Mouse (Mus musculus): Measurements from ENCODE around the gene Arl9. TPM values are rescaled to one million over a fixed set of nuclear protein-coding genes. Genes with fewer than 3 reads are reported as not detected.
"Not testable (repeated sequence)": the region's sequence is repeated elsewhere in the genome, so short reads cannot be mapped to it uniquely, and the experiment has no call there.

Gene Arl9
- 0.44 TPM in 1 of 2 replicates, not detected in the other for polyA plus RNA-seq (2015; fragmentation: Nextera tagmentation; extraction: Ambion mirVana)

DNA sequence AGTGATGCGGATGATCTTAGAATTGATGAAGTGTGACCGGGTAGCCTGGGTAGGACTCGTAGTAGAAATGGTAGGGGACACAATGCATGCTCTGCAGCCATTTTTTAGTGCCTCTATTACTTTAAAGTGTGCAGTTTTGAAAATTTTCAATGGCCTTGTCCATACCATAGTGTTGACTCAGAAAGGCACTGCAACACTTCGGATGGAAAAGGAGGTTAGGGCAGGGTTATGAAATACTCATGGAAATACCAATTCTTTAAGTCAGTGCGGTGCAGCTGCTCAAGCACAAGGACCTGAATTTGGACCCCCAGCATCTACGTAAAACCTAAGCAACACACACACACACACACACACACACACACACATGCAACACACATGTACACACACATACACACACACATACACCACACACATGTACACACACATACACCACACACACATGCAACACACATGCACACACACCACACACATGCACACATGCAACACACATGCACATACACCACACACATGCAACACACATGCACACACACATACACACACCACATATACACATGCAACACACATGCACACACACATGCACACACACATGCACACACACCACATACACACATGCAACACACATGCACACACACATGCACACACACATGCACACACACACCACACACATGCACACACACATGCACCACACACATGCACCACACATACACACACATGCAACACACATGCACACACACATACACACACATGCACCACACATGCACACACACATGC lies at the start of gene Arl9:
Arl9 (plus strand) TSS at position 5 of the 771 bp plus-strand sequence.
- Histone ChIP-seq H3K4me2 (ENCODE audit: low read length) (no peak within 1 kb of the TSS), H3K27ac (ENCODE audit: low read length) (no peak within 1 kb of the TSS), H3K9me3 (replicated peaks; ENCODE audit: control insufficient read depth, low read length, poor library complexity, severe bottlenecking) (no peaks in the 10 kb centered on the region), H3K27me3 (ENCODE audit: control insufficient read depth, insufficient read depth, low read depth, low read length) (no peaks in the 10 kb centered on the region), H3K4me1 (ENCODE audit: control insufficient read depth, insufficient read depth, low read length) (no peaks in the 10 kb centered on the region), H3K36me3 (ENCODE audit: control insufficient read depth, insufficient read depth, low read length) (peaks cover 4% of the 10 kb centered on the region), H3K9ac (ENCODE audit: low read depth, low read length) (no peak within 1 kb of the TSS), H3K4me3 (ENCODE audit: low read depth, low read length) (no peak within 1 kb of the TSS)
- no peak for ATAC-seq
- WGBS: 94% methylated on average over 6 of the region's 6 CpGs

- Histone ChIP-seq H3K4me1 (ENCODE audit: control insufficient read depth, insufficient read depth, low read length) (peaks cover 19% of the 10 kb centered on the region), H3K27ac (ENCODE audit: low read length) (no peak overlapping the region), H3K27me3 (ENCODE audit: control insufficient read depth, insufficient read depth, low read depth, low read length) (no peaks in the 10 kb centered on the region), H3K4me2 (ENCODE audit: low read length) (no peak overlapping the region), H3K36me3 (ENCODE audit: control insufficient read depth, insufficient read depth, low read length) (peaks cover 26% of the 10 kb centered on the region), H3K9me3 (replicated peaks; ENCODE audit: control insufficient read depth, low read length, poor library complexity, severe bottlenecking) (no peaks in the 10 kb centered on the region), H3K9ac (ENCODE audit: low read depth, low read length) (no peak overlapping the region), H3K4me3 (ENCODE audit: low read depth, low read length) (no peak overlapping the region)
- WGBS: 87% methylated on average over 6 of the region's 6 CpGs
- ATAC-seq: no peak
Measured at GRCm38 (mm10) chr5:76954271-76954900, 49.5 kb upstream of the Arl9 start.

DNA sequence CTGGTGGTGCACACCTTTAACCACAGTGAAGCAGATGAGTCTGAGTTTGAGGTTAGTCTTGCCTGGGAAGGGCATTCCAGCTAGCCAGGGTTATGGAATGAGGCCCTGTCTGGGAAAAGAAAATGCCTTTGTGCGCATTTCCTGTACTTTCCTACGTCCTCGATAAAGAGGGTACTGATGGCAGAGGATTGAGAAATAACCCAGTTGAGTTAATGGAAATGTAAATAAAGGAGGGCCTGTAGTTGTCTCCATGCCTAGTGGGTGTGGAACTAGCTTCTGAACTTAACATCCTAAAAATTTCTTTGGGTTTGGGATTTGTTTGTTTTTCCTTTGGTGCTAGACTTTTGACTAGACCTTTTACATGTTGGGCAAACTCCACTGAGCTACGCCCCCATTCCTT lies 48.4 kb upstream of the Arl9 start:
- Histone ChIP-seq H3K9me3 (replicated peaks; ENCODE audit: control insufficient read depth, low read length, poor library complexity, severe bottlenecking) (no peaks in the 10 kb centered on the region), H3K27ac (ENCODE audit: low read length) (no peak overlapping the region), H3K36me3 (ENCODE audit: control insufficient read depth, insufficient read depth, low read length) (peaks cover 26% of the 10 kb centered on the region), H3K4me2 (ENCODE audit: low read length) (no peak overlapping the region), H3K9ac (ENCODE audit: low read depth, low read length) (no peak overlapping the region), H3K27me3 (ENCODE audit: control insufficient read depth, insufficient read depth, low read depth, low read length) (no peaks in the 10 kb centered on the region), H3K4me3 (ENCODE audit: low read depth, low read length) (no peak overlapping the region), H3K4me1 (ENCODE audit: control insufficient read depth, insufficient read depth, low read length) (peaks cover 10% of the 10 kb centered on the region)
- ATAC-seq: no peak
- WGBS: 92% methylated on average over 4 of the region's 4 CpGs

GRCm38 (mm10) chr5:76957954-76958353 lies 45.9 kb upstream of the Arl9 start:
- peaks cover 29% of the 10 kb centered on the region for H3K36me3 ChIP-seq (ENCODE audit: control insufficient read depth, insufficient read depth, low read length)
- H3K9ac ChIP-seq (ENCODE audit: low read depth, low read length): no peak overlapping the region
- no peak for ATAC-seq
- no peak overlapping the region for H3K4me2 ChIP-seq (ENCODE audit: low read length)
- H3K27ac ChIP-seq (ENCODE audit: low read length): no peak overlapping the region
- no peaks in the 10 kb centered on the region for H3K9me3 ChIP-seq (replicated peaks; ENCODE audit: control insufficient read depth, low read length, poor library complexity, severe bottlenecking)
- no peak overlapping the region for H3K4me3 ChIP-seq (ENCODE audit: low read depth, low read length)
- 94% methylated on average over 1 of the region's 1 CpGs for WGBS
- no peaks in the 10 kb centered on the region for H3K27me3 ChIP-seq (ENCODE audit: control insufficient read depth, insufficient read depth, low read depth, low read length)
- H3K4me1 ChIP-seq (ENCODE audit: control insufficient read depth, insufficient read depth, low read length): no peaks in the 10 kb centered on the region; the same call in none of the 2 replicates

- no peaks in the 10 kb centered on the region for H3K9me3 ChIP-seq (replicated peaks; ENCODE audit: control insufficient read depth, low read length, poor library complexity, severe bottlenecking)
- no peaks in the 10 kb centered on the region for H3K4me1 ChIP-seq (ENCODE audit: control insufficient read depth, insufficient read depth, low read length)
- no peak overlapping the region for H3K4me3 ChIP-seq (ENCODE audit: low read depth, low read length)
- no peak overlapping the region for H3K9ac ChIP-seq (ENCODE audit: low read depth, low read length)
- H3K4me2 ChIP-seq (ENCODE audit: low read length): no peak overlapping the region
- no peak overlapping the region for H3K27ac ChIP-seq (ENCODE audit: low read length)
- WGBS: 89% methylated on average over 5 of the region's 5 CpGs
- no peak for ATAC-seq
- peaks cover 33% of the 10 kb centered on the region for H3K36me3 ChIP-seq (ENCODE audit: control insufficient read depth, insufficient read depth, low read length)
- H3K27me3 ChIP-seq (ENCODE audit: control insufficient read depth, insufficient read depth, low read depth, low read length): no peaks in the 10 kb centered on the region
Measured at GRCm38 (mm10) chr5:76959587-76959986, 44.3 kb upstream of the Arl9 start.

GRCm38 (mm10) chr5:76962545-76962944 lies 41.3 kb upstream of the Arl9 start:
- H3K4me3 ChIP-seq (ENCODE audit: low read depth, low read length): no peak overlapping the region
- no peaks in the 10 kb centered on the region for H3K9me3 ChIP-seq (replicated peaks; ENCODE audit: control insufficient read depth, low read length, poor library complexity, severe bottlenecking)
- no peak for ATAC-seq
- 83% methylated on average over 11 of the region's 11 CpGs for WGBS
- no peak overlapping the region for H3K27ac ChIP-seq (ENCODE audit: low read length)
- H3K27me3 ChIP-seq (ENCODE audit: control insufficient read depth, insufficient read depth, low read depth, low read length): no peaks in the 10 kb centered on the region
- H3K9ac ChIP-seq (ENCODE audit: low read depth, low read length): no peak overlapping the region
- H3K4me1 ChIP-seq (ENCODE audit: control insufficient read depth, insufficient read depth, low read length): no peaks in the 10 kb centered on the region
- H3K4me2 ChIP-seq (ENCODE audit: low read length): no peak overlapping the region
- H3K36me3 ChIP-seq (ENCODE audit: control insufficient read depth, insufficient read depth, low read length): peaks cover 27% of the 10 kb centered on the region

- no peak for ATAC-seq
- no peaks in the 10 kb centered on the region for H3K27me3 ChIP-seq (ENCODE audit: control insufficient read depth, insufficient read depth, low read depth, low read length)
- 0 out of 2 replicates have a peak overlapping the region, but pooled peaks have one; percentile 25 for H3K9ac ChIP-seq (ENCODE audit: low read depth, low read length)
- H3K36me3 ChIP-seq (ENCODE audit: control insufficient read depth, insufficient read depth, low read length): peaks cover 16% of the 10 kb centered on the region
- WGBS: 95% methylated on average over 3 of the region's 3 CpGs
- H3K27ac ChIP-seq (ENCODE audit: low read length): no peak overlapping the region
- H3K4me1 ChIP-seq (ENCODE audit: control insufficient read depth, insufficient read depth, low read length): no peaks in the 10 kb centered on the region
- no peaks in the 10 kb centered on the region for H3K9me3 ChIP-seq (replicated peaks; ENCODE audit: control insufficient read depth, low read length, poor library complexity, severe bottlenecking)
- H3K4me2 ChIP-seq (ENCODE audit: low read length): no peak overlapping the region
- no peak overlapping the region for H3K4me3 ChIP-seq (ENCODE audit: low read depth, low read length)
Measured at GRCm38 (mm10) chr5:76964651-76965050, 39.2 kb upstream of the Arl9 start.

- no peaks in the 10 kb centered on the region for H3K27me3 ChIP-seq (ENCODE audit: control insufficient read depth, insufficient read depth, low read depth, low read length)
- peaks cover 11% of the 10 kb centered on the region for H3K36me3 ChIP-seq (ENCODE audit: control insufficient read depth, insufficient read depth, low read length)
- no peak overlapping the region for H3K4me3 ChIP-seq (ENCODE audit: low read depth, low read length)
- WGBS: 82% methylated on average over 5 of the region's 5 CpGs
- peaks cover 9% of the 10 kb centered on the region for H3K4me1 ChIP-seq (ENCODE audit: control insufficient read depth, insufficient read depth, low read length)
- no peak overlapping the region for H3K4me2 ChIP-seq (ENCODE audit: low read length)
- no peak overlapping the region for H3K27ac ChIP-seq (ENCODE audit: low read length)
- ATAC-seq: no peak
- no peaks in the 10 kb centered on the region for H3K9me3 ChIP-seq (replicated peaks; ENCODE audit: control insufficient read depth, low read length, poor library complexity, severe bottlenecking)
- H3K9ac ChIP-seq (ENCODE audit: low read depth, low read length): no peak overlapping the region
Measured at GRCm38 (mm10) chr5:76969250-76969649, 34.6 kb upstream of the Arl9 start.

GRCm38 (mm10) chr5:76971115-76971514 lies 32.7 kb upstream of the Arl9 start:
- H3K36me3 ChIP-seq (ENCODE audit: control insufficient read depth, insufficient read depth, low read length): peaks cover 10% of the 10 kb centered on the region
- not testable (repeated sequence) for H3K27me3 ChIP-seq (ENCODE audit: control insufficient read depth, insufficient read depth, low read depth, low read length); H3K9me3 ChIP-seq (replicated peaks; ENCODE audit: control insufficient read depth, low read length, poor library complexity, severe bottlenecking); ATAC-seq; H3K4me3 ChIP-seq (ENCODE audit: low read depth, low read length); H3K27ac ChIP-seq (ENCODE audit: low read length); H3K4me2 ChIP-seq (ENCODE audit: low read length); H3K9ac ChIP-seq (ENCODE audit: low read depth, low read length)
- WGBS: 90% methylated on average over 1 of the region's 1 CpGs
- peaks cover 16% of the 10 kb centered on the region for H3K4me1 ChIP-seq (ENCODE audit: control insufficient read depth, insufficient read depth, low read length)

Data from midbrain, embryonic 16.5 days (tissue).